Mouse (Mus musculus): ENCODE results near the gene Slc36a3. TPM values are rescaled to one million over a fixed set of nuclear protein-coding genes. Genes with fewer than 3 reads are reported as not detected.

The Slc36a3 gene
- polyA plus RNA-seq, 1 experiment = not detected

GRCm38 (mm10) chr11:55131946-55132345, 19.6 kb downstream of the Slc36a3 start:
- no peak for TF ChIP-seq CTCF (IDR thresholded peaks at IDR 0.05; ENCODE audit: borderline replicate concordance, insufficient read depth, low read length)
- no peak for TF ChIP-seq POLR2A (IDR thresholded peaks at IDR 0.05; ENCODE audit: low read depth, low read length)

GRCm38 (mm10) chr11:55131077-55131742, 20.3 kb downstream of the Slc36a3 start:
- Histone ChIP-seq H3K4me3 (ENCODE audit: insufficient read depth, low read length) (no peak overlapping the region), H3K27ac (ENCODE audit: insufficient read depth, low read length) (no peak overlapping the region), H3K4me1 (ENCODE audit: control insufficient read depth, insufficient read depth, low read length) (no peaks in the 10 kb centered on the region)
- TF ChIP-seq POLR2A (IDR thresholded peaks at IDR 0.05; ENCODE audit: low read depth, low read length) (no peak), CTCF (IDR thresholded peaks at IDR 0.05; ENCODE audit: borderline replicate concordance, insufficient read depth, low read length) (no peak)

More at GRCm38 (mm10) chr11:55131946-55132345, 19.6 kb downstream of the Slc36a3 start:
- H3K27ac ChIP-seq (ENCODE audit: insufficient read depth, low read length) = no peak overlapping the region
- no peak overlapping the region for H3K4me3 ChIP-seq (ENCODE audit: insufficient read depth, low read length)
- H3K4me1 ChIP-seq (ENCODE audit: control insufficient read depth, insufficient read depth, low read length) = no peaks in the 10 kb centered on the region

- Histone ChIP-seq H3K4me1 (ENCODE audit: control insufficient read depth, insufficient read depth, low read length) (no peaks in the 10 kb centered on the region), H3K4me3 (ENCODE audit: insufficient read depth, low read length) (no peak overlapping the region), H3K27ac (ENCODE audit: insufficient read depth, low read length) (no peak overlapping the region)
- TF ChIP-seq CTCF (IDR thresholded peaks at IDR 0.05; ENCODE audit: borderline replicate concordance, insufficient read depth, low read length) = no peak
- TF ChIP-seq POLR2A (IDR thresholded peaks at IDR 0.05; ENCODE audit: low read depth, low read length) = no peak
Observed at GRCm38 (mm10) chr11:55128411-55128810, 23.1 kb downstream of the Slc36a3 start.

GRCm38 (mm10) chr11:55127937-55128336, 23.6 kb downstream of the Slc36a3 start:
- no peak for TF ChIP-seq POLR2A (IDR thresholded peaks at IDR 0.05; ENCODE audit: low read depth, low read length)
- no peak for TF ChIP-seq CTCF (IDR thresholded peaks at IDR 0.05; ENCODE audit: borderline replicate concordance, insufficient read depth, low read length)
- no peak overlapping the region for H3K27ac ChIP-seq (ENCODE audit: insufficient read depth, low read length)
- no peaks in the 10 kb centered on the region for H3K4me1 ChIP-seq (ENCODE audit: control insufficient read depth, insufficient read depth, low read length)
- H3K4me3 ChIP-seq (ENCODE audit: insufficient read depth, low read length) = no peak overlapping the region

- no peak overlapping the region for H3K4me3 ChIP-seq (ENCODE audit: insufficient read depth, low read length)
- H3K4me1 ChIP-seq (ENCODE audit: control insufficient read depth, insufficient read depth, low read length) = no peaks in the 10 kb centered on the region
- no peak for TF ChIP-seq CTCF (IDR thresholded peaks at IDR 0.05; ENCODE audit: borderline replicate concordance, insufficient read depth, low read length)
- TF ChIP-seq POLR2A (IDR thresholded peaks at IDR 0.05; ENCODE audit: low read depth, low read length) = no peak
- H3K27ac ChIP-seq (ENCODE audit: insufficient read depth, low read length) = no peak overlapping the region
Observed at GRCm38 (mm10) chr11:55126663-55127062, 24.8 kb downstream of the Slc36a3 start.

GRCm38 (mm10) chr11:55121430-55121829, 30.1 kb downstream of the Slc36a3 start:
- H3K4me1 ChIP-seq (ENCODE audit: control insufficient read depth, insufficient read depth, low read length) = no peaks in the 10 kb centered on the region
- no peak overlapping the region for H3K27ac ChIP-seq (ENCODE audit: insufficient read depth, low read length)
- H3K4me3 ChIP-seq (ENCODE audit: insufficient read depth, low read length) = no peak overlapping the region
- no peak for TF ChIP-seq CTCF (IDR thresholded peaks at IDR 0.05; ENCODE audit: borderline replicate concordance, insufficient read depth, low read length)

- no peaks in the 10 kb centered on the region for H3K4me1 ChIP-seq (ENCODE audit: control insufficient read depth, insufficient read depth, low read length)
- no peak overlapping the region for H3K4me3 ChIP-seq (ENCODE audit: insufficient read depth, low read length)
- H3K27ac ChIP-seq (ENCODE audit: insufficient read depth, low read length) = no peak overlapping the region
- TF ChIP-seq POLR2A (IDR thresholded peaks at IDR 0.05; ENCODE audit: low read depth, low read length) (no peak), CTCF (IDR thresholded peaks at IDR 0.05; ENCODE audit: borderline replicate concordance, insufficient read depth, low read length) (no peak)
Observed at GRCm38 (mm10) chr11:55120821-55121271, 30.7 kb downstream of the Slc36a3 start.

GRCm38 (mm10) chr11:55120279-55120678, 31.2 kb downstream of the Slc36a3 start:
- Histone ChIP-seq H3K4me1 (ENCODE audit: control insufficient read depth, insufficient read depth, low read length) (no peaks in the 10 kb centered on the region), H3K4me3 (ENCODE audit: insufficient read depth, low read length) (no peak overlapping the region), H3K27ac (ENCODE audit: insufficient read depth, low read length) (no peak overlapping the region)
- TF ChIP-seq CTCF (IDR thresholded peaks at IDR 0.05; ENCODE audit: borderline replicate concordance, insufficient read depth, low read length) (no peak), POLR2A (IDR thresholded peaks at IDR 0.05; ENCODE audit: low read depth, low read length) (no peak)

- Histone ChIP-seq H3K4me1 (ENCODE audit: control insufficient read depth, insufficient read depth, low read length) (no peaks in the 10 kb centered on the region), H3K27ac (ENCODE audit: insufficient read depth, low read length) (no peak overlapping the region), H3K4me3 (ENCODE audit: insufficient read depth, low read length) (no peak overlapping the region)
- TF ChIP-seq POLR2A (IDR thresholded peaks at IDR 0.05; ENCODE audit: low read depth, low read length) (no peak), CTCF (IDR thresholded peaks at IDR 0.05; ENCODE audit: borderline replicate concordance, insufficient read depth, low read length) (no peak)
Observed at GRCm38 (mm10) chr11:55117031-55117430, 34.5 kb downstream of the Slc36a3 start.

- no peak overlapping the region for H3K4me3 ChIP-seq (ENCODE audit: insufficient read depth, low read length)
- no peak overlapping the region for H3K27ac ChIP-seq (ENCODE audit: insufficient read depth, low read length)
- no peaks in the 10 kb centered on the region for H3K4me1 ChIP-seq (ENCODE audit: control insufficient read depth, insufficient read depth, low read length)
- no peak for TF ChIP-seq POLR2A (IDR thresholded peaks at IDR 0.05; ENCODE audit: low read depth, low read length)
- TF ChIP-seq CTCF (IDR thresholded peaks at IDR 0.05; ENCODE audit: borderline replicate concordance, insufficient read depth, low read length) = no peak
Observed at GRCm38 (mm10) chr11:55116004-55116403, 35.5 kb downstream of the Slc36a3 start.

All from embryonic fibroblast, embryonic 13.5 days (primary cell).